Mouse (Mus musculus): ENCODE data around the gene Ikbkg. TPM values are rescaled to one million over a fixed set of nuclear protein-coding genes. Genes with fewer than 3 reads are reported as not detected.

The Ikbkg gene
- polyA plus RNA-seq, 1 experiment, result 2.9 TPM

DNA sequence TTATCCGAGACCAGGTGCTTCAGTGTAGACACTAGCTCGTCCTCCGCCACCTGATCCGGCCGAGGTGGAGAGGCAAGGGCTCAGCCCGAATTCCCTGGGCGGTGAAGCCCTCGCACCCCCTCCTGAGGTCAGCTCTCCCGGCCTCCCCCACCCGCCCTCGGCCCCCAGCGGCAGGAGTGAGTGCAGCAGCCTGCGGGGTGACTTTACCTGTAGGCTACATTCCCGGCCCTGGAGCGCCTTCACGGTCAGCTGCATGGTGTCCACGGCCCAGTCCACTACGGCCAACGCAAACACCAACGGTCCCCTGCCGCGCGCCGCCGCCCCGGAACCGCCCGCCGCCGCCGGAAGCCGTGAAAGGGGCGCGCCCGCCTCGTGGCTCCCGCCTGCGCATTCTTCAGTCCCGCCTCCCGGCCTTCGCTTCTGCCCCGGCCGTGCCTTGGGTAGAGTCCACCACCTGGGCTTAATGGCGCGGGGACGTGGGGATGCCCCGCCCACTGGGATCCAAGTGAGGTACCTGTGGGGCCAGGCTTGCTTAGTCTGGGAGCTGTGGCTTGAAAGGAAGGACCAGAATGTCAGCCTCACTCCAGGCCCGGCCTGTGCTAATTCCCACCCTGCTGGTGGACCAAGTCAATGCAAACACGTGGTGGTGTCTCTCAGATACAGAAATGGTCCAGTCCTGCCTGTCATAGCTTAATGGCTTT, 24.7 kb upstream of the Ikbkg start:
- Histone ChIP-seq H3K4me1 (ENCODE audit: control insufficient read depth, insufficient read depth, low read length) (peaks cover 7% of the 10 kb centered on the region), H3K4me3 (ENCODE audit: control insufficient read depth, low read depth, low read length) (peak overlapping the region; percentile 79), H3K27me3 (ENCODE audit: control insufficient read depth, insufficient read depth, low read length) (no peaks in the 10 kb centered on the region), H3K27ac (ENCODE audit: control insufficient read depth, insufficient read depth, low read depth, low read length) (peak overlapping the region; percentile 89), H3K36me3 (ENCODE audit: control insufficient read depth, insufficient read depth, low read length) (no peaks in the 10 kb centered on the region)
- TF ChIP-seq POLR2A (IDR thresholded peaks at IDR 0.05; ENCODE audit: control insufficient read depth, low read depth, low read length), result no peak; the same call in 1 of the 2 replicates
- no peak for TF ChIP-seq CTCF (IDR thresholded peaks at IDR 0.05; ENCODE audit: control insufficient read depth, insufficient read depth, insufficient replicate concordance, low read depth, low read length)

GRCm38 (mm10) chrX:74372888-74373549, 20.1 kb upstream of the Ikbkg start, which contains the start of the genes Ubl4a and Slc10a3:
Gene Ubl4a (minus strand): TSS chrX:74373218.
Gene Slc10a3 (minus strand): TSS chrX:74373349.
- H3K36me3 ChIP-seq (ENCODE audit: control insufficient read depth, insufficient read depth, low read length), result no peaks in the 10 kb centered on the region
- peak within 1 kb of the TSS; percentile 92 for H3K4me3 ChIP-seq (ENCODE audit: control insufficient read depth, low read depth, low read length)
- peak within 1 kb of the TSS; percentile 93 for H3K27ac ChIP-seq (ENCODE audit: control insufficient read depth, insufficient read depth, low read depth, low read length)
- no peaks in the 10 kb centered on the region; the same call in 1 of the 2 replicates for H3K4me1 ChIP-seq (ENCODE audit: control insufficient read depth, insufficient read depth, low read length)
- TF ChIP-seq POLR2A (IDR thresholded peaks at IDR 0.05; ENCODE audit: control insufficient read depth, low read depth, low read length) (peak; percentile 69), CTCF (IDR thresholded peaks at IDR 0.05; ENCODE audit: control insufficient read depth, insufficient read depth, insufficient replicate concordance, low read depth, low read length) (no peak)
- H3K27me3 ChIP-seq (ENCODE audit: control insufficient read depth, insufficient read depth, low read length), result no peaks in the 10 kb centered on the region

DNA sequence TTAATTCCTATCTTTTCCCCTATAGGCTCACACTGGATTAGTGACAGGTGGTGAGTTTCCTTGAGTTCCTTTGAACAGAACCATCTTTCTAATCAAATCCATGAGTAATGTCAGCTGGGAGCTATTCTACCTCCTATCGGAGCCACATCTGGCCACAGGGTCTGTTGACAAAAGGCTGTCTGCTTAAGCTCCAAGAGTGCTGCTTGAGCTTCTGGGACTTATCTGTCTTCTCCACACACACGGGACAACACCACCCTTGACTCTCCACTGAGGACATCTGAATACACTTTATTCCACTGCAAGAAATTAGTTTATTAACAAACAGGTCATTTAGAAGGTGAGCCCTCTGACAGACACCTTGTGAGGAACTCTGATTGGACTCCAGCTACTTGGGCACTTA, 8.6 kb upstream of the Ikbkg start:
- Histone ChIP-seq H3K4me1 (ENCODE audit: control insufficient read depth, insufficient read depth, low read length) (no peaks in the 10 kb centered on the region), H3K27ac (ENCODE audit: control insufficient read depth, insufficient read depth, low read depth, low read length) (no peak overlapping the region), H3K27me3 (ENCODE audit: control insufficient read depth, insufficient read depth, low read length) (no peaks in the 10 kb centered on the region), H3K4me3 (ENCODE audit: control insufficient read depth, low read depth, low read length) (no peak overlapping the region), H3K36me3 (ENCODE audit: control insufficient read depth, insufficient read depth, low read length) (no peaks in the 10 kb centered on the region)
- TF ChIP-seq CTCF (IDR thresholded peaks at IDR 0.05; ENCODE audit: control insufficient read depth, insufficient read depth, insufficient replicate concordance, low read depth, low read length) (no peak), POLR2A (IDR thresholded peaks at IDR 0.05; ENCODE audit: control insufficient read depth, low read depth, low read length) (no peak)

- TF ChIP-seq POLR2A (IDR thresholded peaks at IDR 0.05; ENCODE audit: control insufficient read depth, low read depth, low read length) (no peak), CTCF (IDR thresholded peaks at IDR 0.05; ENCODE audit: control insufficient read depth, insufficient read depth, insufficient replicate concordance, low read depth, low read length) (no peak)
- no peaks in the 10 kb centered on the region for H3K27me3 ChIP-seq (ENCODE audit: control insufficient read depth, insufficient read depth, low read length)
Measured at GRCm38 (mm10) chrX:74388153-74388552, 4.9 kb upstream of the Ikbkg start.

GRCm38 (mm10) chrX:74400136-74400535, 7.0 kb downstream of the Ikbkg start:
- no peaks in the 10 kb centered on the region for H3K4me1 ChIP-seq (ENCODE audit: control insufficient read depth, insufficient read depth, low read length)
- no peaks in the 10 kb centered on the region for H3K36me3 ChIP-seq (ENCODE audit: control insufficient read depth, insufficient read depth, low read length)
- H3K27me3 ChIP-seq (ENCODE audit: control insufficient read depth, insufficient read depth, low read length), result no peaks in the 10 kb centered on the region
- no peak overlapping the region for H3K27ac ChIP-seq (ENCODE audit: control insufficient read depth, insufficient read depth, low read depth, low read length)
- TF ChIP-seq POLR2A (IDR thresholded peaks at IDR 0.05; ENCODE audit: control insufficient read depth, low read depth, low read length), result no peak
- no peak overlapping the region for H3K4me3 ChIP-seq (ENCODE audit: control insufficient read depth, low read depth, low read length)

More at GRCm38 (mm10) chrX:74388153-74388552, 4.9 kb upstream of the Ikbkg start:
- Histone ChIP-seq H3K4me3 (ENCODE audit: control insufficient read depth, low read depth, low read length) (no peak overlapping the region), H3K27ac (ENCODE audit: control insufficient read depth, insufficient read depth, low read depth, low read length) (no peak overlapping the region), H3K36me3 (ENCODE audit: control insufficient read depth, insufficient read depth, low read length) (no peaks in the 10 kb centered on the region), H3K4me1 (ENCODE audit: control insufficient read depth, insufficient read depth, low read length) (peaks cover 3% of the 10 kb centered on the region)

- no peak overlapping the region for H3K27ac ChIP-seq (ENCODE audit: control insufficient read depth, insufficient read depth, low read depth, low read length)
- H3K27me3 ChIP-seq (ENCODE audit: control insufficient read depth, insufficient read depth, low read length), result no peaks in the 10 kb centered on the region
- TF ChIP-seq CTCF (IDR thresholded peaks at IDR 0.05; ENCODE audit: control insufficient read depth, insufficient read depth, insufficient replicate concordance, low read depth, low read length) (no peak), POLR2A (IDR thresholded peaks at IDR 0.05; ENCODE audit: control insufficient read depth, low read depth, low read length) (no peak)
- no peaks in the 10 kb centered on the region for H3K36me3 ChIP-seq (ENCODE audit: control insufficient read depth, insufficient read depth, low read length)
- no peak overlapping the region for H3K4me3 ChIP-seq (ENCODE audit: control insufficient read depth, low read depth, low read length)
- H3K4me1 ChIP-seq (ENCODE audit: control insufficient read depth, insufficient read depth, low read length), result no peaks in the 10 kb centered on the region
Measured at GRCm38 (mm10) chrX:74408340-74408739, 15.2 kb downstream of the Ikbkg start.

- H3K4me1 ChIP-seq (ENCODE audit: control insufficient read depth, insufficient read depth, low read length), result no peaks in the 10 kb centered on the region
- no peaks in the 10 kb centered on the region for H3K36me3 ChIP-seq (ENCODE audit: control insufficient read depth, insufficient read depth, low read length)
- no peak overlapping the region for H3K27ac ChIP-seq (ENCODE audit: control insufficient read depth, insufficient read depth, low read depth, low read length)
- H3K4me3 ChIP-seq (ENCODE audit: control insufficient read depth, low read depth, low read length), result no peak overlapping the region
- no peaks in the 10 kb centered on the region for H3K27me3 ChIP-seq (ENCODE audit: control insufficient read depth, insufficient read depth, low read length)
- TF ChIP-seq CTCF (IDR thresholded peaks at IDR 0.05; ENCODE audit: control insufficient read depth, insufficient read depth, insufficient replicate concordance, low read depth, low read length), result no peak
- TF ChIP-seq POLR2A (IDR thresholded peaks at IDR 0.05; ENCODE audit: control insufficient read depth, low read depth, low read length), result no peak
Measured at GRCm38 (mm10) chrX:74413377-74413776, 20.3 kb downstream of the Ikbkg start.

Measured in testis, adult 2 months (tissue).